Mouse (Mus musculus) spleen, adult 2 months (tissue): Measurements from ENCODE around the gene Asna1. TPM values are rescaled to one million over a fixed set of nuclear protein-coding genes. Genes with fewer than 3 reads are reported as not detected.

Experiments
- DNase-seq, 2 experiments: peaks; one replicate each; pipeline versions ENCODE4 v3.0.0 to v3.0.0-alpha.2; 2012 to 2021; ENCODE audit warnings: low spot score in 2 of 2, low read depth in 1 of 2
- H3K27ac ChIP-seq: fragments of 200-500 bp; 2 replicates; pipeline ENCODE4 v1.5.1; 2012; ENCODE audit warnings: low read length, inconsistent platforms; ENCODE audit not compliant: insufficient read depth
- H3K27me3 ChIP-seq: fragments of 200-500 bp; 2 replicates; pipeline ENCODE4 v1.6.1; 2012; ENCODE audit warnings: mild to moderate bottlenecking, moderate library complexity, low read length, inconsistent platforms; ENCODE audit not compliant: control insufficient read depth, insufficient read depth
- H3K36me3 ChIP-seq: fragments of 200-500 bp; 2 replicates; pipeline ENCODE4 v1.6.1; 2012; ENCODE audit warnings: mild to moderate bottlenecking, low read length, inconsistent platforms; ENCODE audit not compliant: control insufficient read depth, insufficient read depth
- H3K4me1 ChIP-seq: fragments of 200-500 bp; 2 replicates; pipeline ENCODE4 v1.6.1; 2011; ENCODE audit warnings: inconsistent platforms; ENCODE audit not compliant: control insufficient read depth, insufficient read depth, insufficient read length
- H3K4me3 ChIP-seq: fragments of 200-500 bp; 2 replicates; pipeline ENCODE4 v1.5.1; 2011; ENCODE audit warnings: mild to moderate bottlenecking, inconsistent platforms; ENCODE audit not compliant: insufficient read depth, insufficient read length; ENCODE audit errors: extremely low read depth
- CTCF ChIP-seq: fragments of 200-500 bp; IDR thresholded peaks from 2 replicates; pipeline ENCODE4 v1.5.1; 2011; ENCODE audit warnings: mild to moderate bottlenecking, inconsistent platforms; ENCODE audit not compliant: insufficient read depth, insufficient read length, insufficient replicate concordance; ENCODE audit errors: extremely low read depth
- POLR2A ChIP-seq: fragments of 200-500 bp; IDR thresholded peaks from 2 replicates; pipeline ENCODE4 v1.6.1; 2011; ENCODE audit warnings: low read depth, low read length, inconsistent platforms
- WGBS: fragments of 180-500 bp; shearing (Covaris S2); methylation state at CpG from one replicate; pipeline ENCODE4 v1.1.7; 2018; 5-methylcytosine and 5-hydroxymethylcytosine counted together
- polyA plus RNA-seq: library from polyadenylated mRNA; depleted of rRNA; stranded (reverse); fragments of >200 nt; gene quantifications from 2 replicates; pipeline ENCODE4 v1.2.3, GENCODE M21; 2012; rRNA removed

Asna1 gene
- polyA plus RNA-seq, 1 experiment = 71.6 TPM

DNA sequence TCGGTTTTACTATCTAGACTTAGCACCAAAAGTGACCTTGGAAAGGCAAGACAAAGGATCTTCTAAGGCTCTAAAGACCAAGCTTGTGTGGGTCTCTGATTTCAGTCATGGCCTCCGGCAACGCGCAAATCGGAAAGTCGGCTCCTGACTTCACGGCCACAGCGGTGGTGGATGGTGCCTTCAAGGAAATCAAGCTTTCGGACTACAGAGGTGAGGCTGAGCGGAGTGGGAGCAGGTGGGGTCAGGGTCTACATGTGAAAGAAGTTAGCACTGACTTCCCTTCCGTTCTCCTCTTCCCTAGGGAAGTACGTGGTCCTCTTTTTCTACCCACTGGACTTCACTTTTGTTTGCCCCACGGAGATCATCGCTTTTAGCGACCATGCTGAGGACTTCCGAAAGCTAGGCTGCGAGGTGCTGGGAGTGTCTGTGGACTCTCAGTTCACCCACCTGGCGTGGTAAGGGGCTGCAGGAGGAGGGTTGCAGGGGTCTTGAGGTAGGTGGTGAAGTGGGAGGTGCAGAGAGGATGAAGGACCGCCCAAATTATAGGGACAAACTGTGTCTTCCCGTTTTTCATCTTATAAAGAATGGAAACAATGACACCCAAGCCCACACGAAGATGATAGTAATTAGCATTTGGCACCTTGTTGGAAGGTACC is 54.8 kb downstream of the Asna1 start:
- Histone ChIP-seq H3K36me3 (no peaks in the 10 kb centered on the region), H3K27ac (peak overlapping the region; percentile 14; the same call in 1 of the 2 replicates), H3K27me3 (no peaks in the 10 kb centered on the region), H3K4me1 (peaks cover 19% of the 10 kb centered on the region; the same call in 1 of the 2 replicates), H3K4me3 (peak overlapping the region; percentile 79)
- TF ChIP-seq CTCF = no peak
- TF ChIP-seq POLR2A = no peak
- 17% methylated on average over 21 of the region's 21 CpGs for WGBS
- DNase-seq = no peak

DNA sequence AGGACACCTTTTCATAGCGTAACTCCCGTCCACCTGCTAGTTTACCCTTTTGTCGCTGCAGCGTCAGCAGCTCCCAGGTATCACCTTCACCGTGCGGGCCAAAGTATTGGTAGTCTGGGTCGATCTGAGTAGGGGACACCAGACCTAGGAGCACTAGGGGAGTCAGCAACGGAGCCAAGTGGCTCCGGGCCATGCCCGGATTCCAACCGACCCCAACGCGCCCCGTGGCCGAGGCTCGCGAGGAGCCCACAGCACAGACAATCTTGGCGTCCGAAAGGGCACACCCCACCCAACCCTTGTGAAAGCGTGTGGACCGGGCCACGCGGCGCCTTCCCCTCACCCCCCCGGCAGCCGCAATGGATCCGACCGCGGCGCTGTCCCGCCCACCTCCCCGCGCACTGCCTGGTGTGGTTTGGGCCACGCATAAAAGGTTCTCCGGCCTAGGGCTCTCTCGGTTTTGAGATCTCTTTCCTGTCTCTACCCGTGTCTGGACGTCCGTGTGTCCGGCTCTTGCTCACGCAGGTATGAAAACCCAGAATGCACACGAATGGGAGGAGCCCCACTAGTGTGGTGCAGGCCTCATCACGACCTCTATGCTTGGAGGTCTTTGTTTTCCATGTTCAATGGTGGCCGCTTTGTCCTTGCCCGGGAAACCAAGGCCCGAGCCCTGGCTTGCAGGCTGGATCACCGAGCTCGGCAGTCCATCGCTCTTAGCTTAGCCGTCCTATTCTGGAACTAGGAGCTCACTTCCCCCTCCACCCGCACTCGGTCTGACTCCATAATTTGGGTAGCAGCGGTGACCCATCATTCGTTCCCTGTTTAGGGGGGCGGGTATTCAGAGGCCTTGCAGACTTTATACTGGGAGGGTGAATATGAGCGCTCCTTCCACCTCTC is 55.6 kb downstream of the Asna1 start, which contains the start of the genes Gm49661, Prdx2 and Rnaseh2a:
Gm49661 (minus strand) TSS at position 193 of the 894 bp plus-strand sequence.
Prdx2 (plus strand) TSS at position 347 of the 894 bp plus-strand sequence.
Rnaseh2a (minus strand) TSS at position 527 of the 894 bp plus-strand sequence.
- WGBS = under 1% methylated on average over 56 of the region's 56 CpGs
- H3K27ac ChIP-seq = peak within 1 kb of the TSS; percentile 77
- peak in 1 of 2 experiments; percentile 49 for DNase-seq

DNA sequence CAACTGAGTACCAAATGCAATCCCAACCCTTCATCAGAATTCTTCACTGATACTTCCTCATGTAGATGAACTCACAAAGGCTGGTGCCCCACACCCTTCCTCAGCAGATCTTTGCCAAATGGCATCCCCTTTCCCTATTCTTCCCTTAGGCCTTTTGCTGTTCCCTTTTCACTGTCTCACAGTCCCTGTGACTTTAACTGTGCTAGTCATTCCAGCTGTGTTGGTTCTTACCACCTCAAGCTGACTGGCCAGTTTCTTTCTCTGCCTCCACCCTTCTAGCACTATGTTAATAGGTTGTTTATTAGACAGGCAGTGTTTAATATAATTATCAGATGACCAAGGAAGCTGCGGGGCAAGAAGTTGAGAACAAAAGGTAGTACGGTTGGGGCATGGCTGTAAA is 56.4 kb downstream of the Asna1 start:
- H3K4me3 ChIP-seq = no peak overlapping the region
- peaks cover 23% of the 10 kb centered on the region; the same call in 1 of the 2 replicates for H3K4me1 ChIP-seq
- no peaks in the 10 kb centered on the region for H3K27me3 ChIP-seq
- H3K27ac ChIP-seq = peak overlapping the region; percentile 75; the same call in 1 of the 2 replicates
- no peaks in the 10 kb centered on the region for H3K36me3 ChIP-seq
- DNase-seq = no peak
- WGBS = 15% methylated on average over 2 of the region's 2 CpGs
- TF ChIP-seq CTCF (no peak), POLR2A (no peak)

More for the DNA sequence above, 55.6 kb downstream of the Asna1 start, which contains the start of the genes Gm49661, Prdx2 and Rnaseh2a:
- Histone ChIP-seq H3K27me3 (no peaks in the 10 kb centered on the region), H3K4me3 (peak within 1 kb of the TSS; percentile 79), H3K4me1 (peaks cover 23% of the 10 kb centered on the region; the same call in 1 of the 2 replicates), H3K36me3 (no peaks in the 10 kb centered on the region)
- TF ChIP-seq CTCF = no peak
- peak; percentile 38 for TF ChIP-seq POLR2A

Other genes starting within 250 kb of the Asna1 start
- 13.7 and 17.1 TPM in 2 replicates for gene Nfix, start 224.9 kb downstream of the Asna1 start, polyA plus RNA-seq
- gene Dand5, start 202.5 kb downstream of the Asna1 start, polyA plus RNA-seq = 1.6 and 1.8 TPM in 2 replicates
- gene Gadd45gip1, start 193.8 kb downstream of the Asna1 start, polyA plus RNA-seq = 20.3 and 61.4 TPM in 2 replicates
- gene Rad23a, start 184.6 kb downstream of the Asna1 start, polyA plus RNA-seq = 125 and 162 TPM in 2 replicates
- 112 and 116 TPM in 2 replicates for gene Calr, start 178.3 kb downstream of the Asna1 start, polyA plus RNA-seq
- 50.3 and 55.0 TPM in 2 replicates for gene Farsa, start 168.3 kb downstream of the Asna1 start, polyA plus RNA-seq
- gene Syce2, start 153.2 kb downstream of the Asna1 start, polyA plus RNA-seq = 1.8 and 2.0 TPM in 2 replicates
- gene Gcdh, start 131.4 kb downstream of the Asna1 start, polyA plus RNA-seq = 44.2 and 48.3 TPM in 2 replicates
- 46.5 and 70.0 TPM in 2 replicates for gene Klf1, start 123.4 kb downstream of the Asna1 start, polyA plus RNA-seq
- 43.4 and 44.9 TPM in 2 replicates for gene Dnase2a, start 116.7 kb downstream of the Asna1 start, polyA plus RNA-seq
- gene Mast1, start 87.9 kb downstream of the Asna1 start, polyA plus RNA-seq = 0.70 and 0.74 TPM in 2 replicates
- not detected in 2 replicates for gene Rtbdn, start 78.3 kb downstream of the Asna1 start, polyA plus RNA-seq
- not detected in 2 replicates for gene Gm49661, start 55.8 kb downstream of the Asna1 start, polyA plus RNA-seq
- 149 and 164 TPM in 2 replicates for gene Prdx2, start 55.7 kb downstream of the Asna1 start, polyA plus RNA-seq
- gene Rnaseh2a, start 55.5 kb downstream of the Asna1 start, polyA plus RNA-seq = 34.2 and 35.6 TPM in 2 replicates
- gene Junb, start 46.6 kb downstream of the Asna1 start, polyA plus RNA-seq = 89.2 and 154 TPM in 2 replicates
- 3.6 and 3.9 TPM in 2 replicates for gene Hook2, start 34.7 kb downstream of the Asna1 start, polyA plus RNA-seq
- not detected in 2 replicates for gene Best2, start 10.8 kb downstream of the Asna1 start, polyA plus RNA-seq
- 87.8 and 137 TPM in 2 replicates for gene Trir, start 1.5 kb upstream of the Asna1 start, polyA plus RNA-seq
- 40.0 and 47.5 TPM in 2 replicates for gene Tnpo2, start 11.6 kb upstream of the Asna1 start, polyA plus RNA-seq
- gene Fbxw9, start 34.8 kb upstream of the Asna1 start, polyA plus RNA-seq = 18.8 and 22.5 TPM in 2 replicates
- 0.48 and 1.4 TPM in 2 replicates for gene Gm5741, start 42.7 kb upstream of the Asna1 start, polyA plus RNA-seq
- 40.6 and 84.9 TPM in 2 replicates for gene Dhps, start 46.5 kb upstream of the Asna1 start, polyA plus RNA-seq
- gene Wdr83os, start 55.5 kb upstream of the Asna1 start, polyA plus RNA-seq = 68.5 and 73.6 TPM in 2 replicates
- gene Wdr83, start 56.0 kb upstream of the Asna1 start, polyA plus RNA-seq = 20.6 and 26.3 TPM in 2 replicates
- 163 and 165 TPM in 2 replicates for gene Man2b1, start 58.0 kb upstream of the Asna1 start, polyA plus RNA-seq
- gene Zfp791, start 97.8 kb upstream of the Asna1 start, polyA plus RNA-seq = 0.05 and 0.11 TPM in 2 replicates
- 0.04 TPM in 1 of 2 replicates, not detected in the other for gene Cks1brt, start 126.6 kb upstream of the Asna1 start, polyA plus RNA-seq
- gene Olfr371, start 200.7 kb upstream of the Asna1 start, polyA plus RNA-seq = not detected in 2 replicates